Mouse (Mus musculus) brown adipose tissue, adult 24 weeks (tissue): Measurements from ENCODE around the gene Dnase1l3. TPM values are rescaled to one million over a fixed set of nuclear protein-coding genes. Genes with fewer than 3 reads are reported as not detected.

Source experiments
- H3K27ac ChIP-seq: fragments of 200-500 bp; replicated peaks from 2 replicates; pipeline ENCODE4 v1.5.1; 2012; ENCODE audit warnings: low read depth, mild to moderate bottlenecking, low read length
- H3K4me1 ChIP-seq: fragments of 200-500 bp; 2 replicates; pipeline ENCODE4 v1.6.1; 2012; ENCODE audit warnings: low read length, mixed read lengths; ENCODE audit not compliant: control insufficient read depth, insufficient read depth, insufficient read length
- H3K4me3 ChIP-seq: fragments of 200-500 bp; 2 replicates; pipeline ENCODE4 v1.5.1; 2012; ENCODE audit warnings: low read depth, mild to moderate bottlenecking, low read length, moderate library complexity; ENCODE audit not compliant: insufficient read depth
- polyA plus RNA-seq: library from polyadenylated mRNA; stranded (reverse); fragments of >200 nt; gene quantifications from 2 replicates; pipeline ENCODE4 v1.2.4, GENCODE M21; 2012; ENCODE audit not compliant: missing spikeins, insufficient read depth, insufficient read length

Dnase1l3 gene
- polyA plus RNA-seq, 1 experiment = not detected

DNA sequence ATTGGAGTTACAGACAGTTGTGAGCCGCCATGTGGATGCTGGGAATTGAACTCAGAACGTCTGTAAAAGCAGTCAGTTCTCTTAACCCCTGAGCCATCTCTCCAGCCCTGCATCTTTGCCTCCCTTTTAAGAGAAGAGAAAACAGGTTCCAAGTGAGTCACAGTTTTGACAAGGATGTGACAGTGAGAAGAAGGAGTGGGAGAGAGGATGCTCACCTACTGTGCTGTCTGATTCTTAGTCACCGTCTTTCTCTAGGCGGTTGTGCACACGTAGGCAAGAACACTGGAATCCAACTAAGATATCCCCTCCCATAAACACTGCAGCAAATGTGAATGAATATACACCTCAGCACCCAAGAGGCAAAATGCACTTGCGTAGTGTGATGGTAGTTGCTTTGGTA lies 19.2 kb downstream of the Dnase1l3 start:
- H3K4me1 ChIP-seq = no peaks in the 10 kb centered on the region
- no peak overlapping the region for H3K4me3 ChIP-seq
- H3K27ac ChIP-seq = no peak overlapping the region

- H3K4me1 ChIP-seq = no peaks in the 10 kb centered on the region
- H3K27ac ChIP-seq = no peak overlapping the region
- H3K4me3 ChIP-seq = no peak overlapping the region
Observed at GRCm38 (mm10) chr14:7974643-7975042, 19.7 kb downstream of the Dnase1l3 start.

GRCm38 (mm10) chr14:7971889-7972493 lies 22.4 kb downstream of the Dnase1l3 start:
- no peaks in the 10 kb centered on the region for H3K4me1 ChIP-seq
- no peak overlapping the region for H3K4me3 ChIP-seq
- no peak overlapping the region for H3K27ac ChIP-seq

- Histone ChIP-seq H3K4me1 (no peaks in the 10 kb centered on the region), H3K4me3 (no peak overlapping the region), H3K27ac (no peak overlapping the region)
Observed at GRCm38 (mm10) chr14:7964219-7964889, 30.0 kb downstream of the Dnase1l3 start.

DNA sequence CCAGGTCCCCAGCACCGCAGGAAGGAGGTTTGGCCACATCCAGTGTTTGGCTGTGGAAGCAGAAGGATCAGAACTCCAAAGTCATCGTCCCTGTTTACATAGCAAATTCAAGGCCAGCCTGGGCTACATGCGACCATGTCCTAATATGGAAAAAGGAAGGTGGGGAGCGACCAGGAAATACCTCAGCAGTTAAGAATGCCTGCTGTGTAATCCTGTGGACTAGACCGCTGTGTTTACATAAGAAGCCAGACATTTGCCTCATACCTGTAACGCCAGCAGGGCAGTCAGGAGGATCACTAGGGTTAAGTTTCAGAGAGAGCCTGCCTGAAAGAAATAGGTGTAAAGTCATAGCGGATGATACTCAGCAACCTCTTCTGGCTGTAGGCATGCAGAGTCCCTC lies 31.2 kb downstream of the Dnase1l3 start:
- H3K4me1 ChIP-seq = no peaks in the 10 kb centered on the region
- H3K4me3 ChIP-seq = no peak overlapping the region
- H3K27ac ChIP-seq = no peak overlapping the region

GRCm38 (mm10) chr14:7962626-7963025 lies 31.7 kb downstream of the Dnase1l3 start:
- Histone ChIP-seq H3K4me1 (no peaks in the 10 kb centered on the region), H3K4me3 (no peak overlapping the region), H3K27ac (no peak overlapping the region)

DNA sequence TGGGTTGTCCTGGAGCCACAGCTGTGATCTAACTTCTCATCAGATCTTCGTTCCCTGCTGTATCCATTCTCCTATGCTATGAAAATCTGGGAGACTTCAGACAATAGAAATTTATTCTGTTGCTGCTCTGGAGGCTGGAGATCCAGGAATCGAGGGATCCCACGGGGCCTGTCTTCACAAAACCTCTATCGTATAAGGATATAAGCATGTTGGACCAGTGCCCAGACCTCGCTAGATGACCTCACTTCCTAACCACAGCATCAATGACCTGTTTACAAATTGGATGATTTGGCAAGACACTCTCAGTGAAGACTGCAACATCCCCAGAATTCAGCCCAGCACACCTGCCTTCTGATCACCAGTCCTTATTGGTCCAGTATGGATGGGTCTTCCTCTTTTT lies 32.7 kb downstream of the Dnase1l3 start:
- no peak overlapping the region for H3K27ac ChIP-seq
- H3K4me1 ChIP-seq = no peaks in the 10 kb centered on the region
- H3K4me3 ChIP-seq = no peak overlapping the region

- Histone ChIP-seq H3K4me3 (no peak overlapping the region), H3K27ac (no peak overlapping the region), H3K4me1 (no peaks in the 10 kb centered on the region)
Observed at GRCm38 (mm10) chr14:7960616-7961015, 33.8 kb downstream of the Dnase1l3 start.

DNA sequence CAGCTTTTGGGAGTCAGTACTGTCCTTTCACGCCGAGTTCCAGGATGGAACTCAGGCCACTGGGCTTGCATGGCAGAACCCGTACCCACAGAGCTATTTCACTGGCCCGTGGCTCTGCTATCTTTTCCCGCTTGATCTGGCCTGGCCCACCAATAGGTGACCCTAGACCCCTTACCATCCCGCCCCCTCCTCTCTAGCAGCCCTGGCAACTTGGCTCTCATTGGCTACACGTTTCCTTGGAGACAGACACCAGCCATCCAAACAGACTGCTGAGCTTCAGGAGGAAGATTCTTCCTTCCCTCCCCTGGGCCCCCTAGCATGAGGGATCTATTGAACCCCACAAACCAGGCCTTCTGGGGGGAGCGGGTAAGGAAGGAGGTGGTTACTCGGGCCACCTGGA lies 37.3 kb downstream of the Dnase1l3 start, which contains the start of gene Gm45521:
Gm45521 (plus strand) TSS at position 240 of the 400 bp plus-strand sequence.
- H3K4me1 ChIP-seq = peaks cover 9% of the 10 kb centered on the region
- no peak within 1 kb of the TSS for H3K4me3 ChIP-seq
- no peak within 1 kb of the TSS for H3K27ac ChIP-seq

- Histone ChIP-seq H3K4me3 (no peak overlapping the region), H3K4me1 (peaks cover 9% of the 10 kb centered on the region)
Observed at GRCm38 (mm10) chr14:7956427-7956826, 37.9 kb downstream of the Dnase1l3 start.

DNA sequence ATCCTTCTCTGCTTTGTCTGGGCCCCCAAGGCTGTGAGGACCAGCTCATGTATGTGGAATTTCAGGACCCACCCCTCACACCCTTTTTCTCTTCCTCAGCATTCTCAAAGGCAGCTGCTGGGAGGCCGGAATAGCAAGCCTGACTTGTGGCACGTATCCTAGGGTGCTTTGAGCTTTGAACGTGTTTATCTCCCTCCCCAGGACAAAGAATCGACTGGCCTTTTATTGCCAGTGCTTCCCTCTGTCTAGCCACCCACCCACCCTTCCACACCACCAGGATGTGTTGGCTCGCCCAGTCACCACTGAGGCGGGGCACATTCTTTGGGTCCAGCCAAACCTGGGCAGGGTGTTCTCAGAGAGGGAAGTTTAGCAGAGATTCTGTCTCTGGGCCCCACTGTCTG lies 40.3 kb downstream of the Dnase1l3 start:
- peaks cover 9% of the 10 kb centered on the region for H3K4me1 ChIP-seq
- H3K4me3 ChIP-seq = no peak overlapping the region
- H3K27ac ChIP-seq = peak overlapping the region; percentile 17; the same call in 1 of the 2 replicates

More at GRCm38 (mm10) chr14:7956427-7956826, 37.9 kb downstream of the Dnase1l3 start:
- H3K27ac ChIP-seq = no peak overlapping the region

GRCm38 (mm10) chr14:7952610-7953254 lies 41.6 kb downstream of the Dnase1l3 start:
- no peak overlapping the region for H3K4me3 ChIP-seq
- H3K27ac ChIP-seq = peak overlapping the region; percentile 70
- H3K4me1 ChIP-seq = peaks cover 9% of the 10 kb centered on the region

- Histone ChIP-seq H3K4me1 (peaks cover 9% of the 10 kb centered on the region), H3K4me3 (no peak overlapping the region), H3K27ac (no peak overlapping the region)
Observed at GRCm38 (mm10) chr14:7951234-7951633, 43.1 kb downstream of the Dnase1l3 start.

DNA sequence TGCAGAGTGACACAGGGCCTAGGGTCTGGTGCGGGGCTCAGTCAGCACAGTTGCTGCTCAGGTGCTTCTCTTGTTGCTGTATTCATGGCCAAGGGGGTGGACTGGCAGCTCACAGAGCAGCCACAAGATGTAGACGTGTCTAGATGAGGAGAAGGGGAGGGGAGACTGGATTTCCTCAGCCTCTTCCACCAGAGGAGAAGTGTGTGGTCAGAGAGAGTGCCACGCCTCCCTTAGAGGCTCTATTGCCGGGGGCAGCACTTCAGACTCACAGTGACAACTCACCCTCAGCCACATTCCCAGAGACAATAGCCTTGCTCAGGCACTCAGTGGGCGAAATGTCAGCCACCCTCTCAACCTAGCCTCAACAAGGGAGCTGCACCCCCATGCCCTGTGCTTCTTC lies 49.1 kb downstream of the Dnase1l3 start:
- Histone ChIP-seq H3K4me3 (no peak overlapping the region), H3K27ac (no peak overlapping the region), H3K4me1 (no peaks in the 10 kb centered on the region; the same call in 1 of the 2 replicates)

DNA sequence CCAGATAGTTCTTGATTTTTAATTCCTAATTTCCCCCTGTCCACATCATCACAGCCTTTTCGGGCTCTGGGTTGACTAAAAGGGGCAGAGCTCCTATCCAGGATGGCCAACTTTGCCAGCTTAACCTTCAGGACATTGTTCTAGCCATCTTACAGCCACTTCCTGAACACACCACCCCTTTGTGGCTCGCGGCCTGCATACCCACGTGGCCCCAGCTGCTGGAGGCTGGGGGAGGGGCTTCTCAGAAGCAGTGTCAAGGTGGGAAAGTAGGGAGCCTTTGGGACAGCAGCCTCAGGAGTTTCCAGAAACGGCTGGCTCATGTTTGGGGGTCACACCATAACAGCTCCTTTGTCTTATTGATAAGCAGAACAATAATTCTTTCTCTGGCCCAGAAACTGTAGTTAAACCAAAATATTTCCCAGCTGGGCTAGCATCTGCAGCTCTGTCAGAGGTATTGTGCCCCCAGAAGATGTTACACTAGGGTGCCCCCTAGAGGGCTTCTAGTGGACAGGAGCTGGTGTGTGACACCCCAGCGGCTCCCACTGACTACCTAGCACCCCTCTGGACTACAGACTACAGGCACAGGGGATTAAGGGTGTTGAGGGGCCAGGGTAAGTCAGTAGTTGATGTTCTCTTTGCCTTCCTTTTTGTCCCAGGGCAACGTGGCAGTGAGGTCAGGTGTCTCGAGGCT lies 49.9 kb downstream of the Dnase1l3 start:
- no peak overlapping the region for H3K27ac ChIP-seq
- H3K4me1 ChIP-seq = no peaks in the 10 kb centered on the region; the same call in 1 of the 2 replicates
- H3K4me3 ChIP-seq = no peak overlapping the region
